Mouse (Mus musculus): Measurements from ENCODE around the gene Map1lc3a. TPM values are rescaled to one million over a fixed set of nuclear protein-coding genes. Genes with fewer than 3 reads are reported as not detected.

Map1lc3a gene
- 581 and 595 TPM in 2 replicates for polyA plus RNA-seq (2015; fragmentation: Nextera tagmentation; extraction: Ambion mirVana)

- peak within 1 kb of the TSS; percentile 70 for H3K4me2 ChIP-seq
- peak within 1 kb of the TSS; percentile 83 for H3K4me3 ChIP-seq
- no peaks in the 10 kb centered on the region for H3K27me3 ChIP-seq (replicated peaks)
- H3K27ac ChIP-seq = peak within 1 kb of the TSS; percentile 89
- 0 out of 2 replicates have a peak, but pooled peaks cover 6% of the 10 kb centered on the region for H3K36me3 ChIP-seq (replicated peaks)
- H3K9ac ChIP-seq = peak within 1 kb of the TSS; percentile 90
- peaks cover 18% of the 10 kb centered on the region for H3K4me1 ChIP-seq
- WGBS = under 1% methylated on average over 47 of the region's 47 CpGs
- peak; percentile 95 for ATAC-seq (replicated peaks)
- H3K9me3 ChIP-seq = no peaks in the 10 kb centered on the region
Measured at GRCm38 (mm10) chr2:155276195-155276594, at the start of gene Map1lc3a. Gene Map1lc3a, plus strand, starts transcription at chr2:155276297.

- Histone ChIP-seq H3K4me1 (peaks cover 32% of the 10 kb centered on the region), H3K27me3 (replicated peaks) (no peaks in the 10 kb centered on the region), H3K4me2 (peak overlapping the region; percentile 88), H3K9ac (peak overlapping the region; percentile 89), H3K36me3 (replicated peaks) (no peaks in the 10 kb centered on the region), H3K4me3 (peak overlapping the region; percentile 82), H3K9me3 (no peaks in the 10 kb centered on the region), H3K27ac (peak overlapping the region; percentile 94)
- WGBS = 3% methylated on average over 13 of the region's 13 CpGs
- peak; percentile 94 for ATAC-seq (replicated peaks)
Measured at GRCm38 (mm10) chr2:155235746-155236361, 40.2 kb upstream of the Map1lc3a start.

GRCm38 (mm10) chr2:155236362-155236992, 39.6 kb upstream of the Map1lc3a start, which contains the start of gene Dynlrb1:
Gene Dynlrb1, plus strand, starts transcription at chr2:155236533.
- Histone ChIP-seq H3K4me3 (peak within 1 kb of the TSS; percentile 82), H3K9ac (peak within 1 kb of the TSS; percentile 89), H3K27me3 (replicated peaks) (no peaks in the 10 kb centered on the region), H3K36me3 (replicated peaks) (no peaks in the 10 kb centered on the region), H3K27ac (peak within 1 kb of the TSS; percentile 94), H3K4me1 (peaks cover 32% of the 10 kb centered on the region), H3K9me3 (no peaks in the 10 kb centered on the region), H3K4me2 (peak within 1 kb of the TSS; percentile 88)
- peak; percentile 100 for ATAC-seq (replicated peaks)
- under 1% methylated on average over 50 of the region's 50 CpGs for WGBS

GRCm38 (mm10) chr2:155237276-155237675, 38.8 kb upstream of the Map1lc3a start:
- Histone ChIP-seq H3K36me3 (replicated peaks) (no peaks in the 10 kb centered on the region), H3K9ac (peak overlapping the region; percentile 89), H3K4me1 (peaks cover 32% of the 10 kb centered on the region), H3K27me3 (replicated peaks) (no peaks in the 10 kb centered on the region), H3K9me3 (no peaks in the 10 kb centered on the region), H3K27ac (no peak overlapping the region), H3K4me3 (peak overlapping the region; percentile 82), H3K4me2 (peak overlapping the region; percentile 88)
- 21% methylated on average over 4 of the region's 4 CpGs for WGBS
- ATAC-seq (replicated peaks) = no peak

- no peak overlapping the region for H3K4me3 ChIP-seq
- no peaks in the 10 kb centered on the region for H3K9me3 ChIP-seq
- no peak overlapping the region for H3K27ac ChIP-seq
- peaks cover 29% of the 10 kb centered on the region for H3K36me3 ChIP-seq (replicated peaks)
- 83% methylated on average over 4 of the region's 4 CpGs for WGBS
- H3K27me3 ChIP-seq (replicated peaks) = no peaks in the 10 kb centered on the region
- no peak overlapping the region for H3K4me2 ChIP-seq
- ATAC-seq (replicated peaks) = no peak
- no peak overlapping the region for H3K9ac ChIP-seq
- peaks cover 25% of the 10 kb centered on the region for H3K4me1 ChIP-seq
Measured at GRCm38 (mm10) chr2:155240915-155241314, 35.2 kb upstream of the Map1lc3a start.

- H3K4me2 ChIP-seq = no peak overlapping the region
- ATAC-seq (replicated peaks) = no peak
- H3K36me3 ChIP-seq (replicated peaks) = peaks cover 40% of the 10 kb centered on the region
- H3K9ac ChIP-seq = no peak overlapping the region
- H3K27ac ChIP-seq = no peak overlapping the region
- H3K4me3 ChIP-seq = no peak overlapping the region
- no peaks in the 10 kb centered on the region for H3K27me3 ChIP-seq (replicated peaks)
- WGBS = 87% methylated on average over 7 of the region's 7 CpGs
- H3K9me3 ChIP-seq = no peaks in the 10 kb centered on the region
- peaks cover 20% of the 10 kb centered on the region for H3K4me1 ChIP-seq
Measured at GRCm38 (mm10) chr2:155242296-155242855, 33.7 kb upstream of the Map1lc3a start.

GRCm38 (mm10) chr2:155246231-155246630, 29.9 kb upstream of the Map1lc3a start:
- ATAC-seq (replicated peaks) = no peak
- H3K27ac ChIP-seq = no peak overlapping the region
- WGBS = 96% methylated on average over 4 of the region's 4 CpGs
- H3K9ac ChIP-seq = no peak overlapping the region
- H3K4me2 ChIP-seq = no peak overlapping the region
- peaks cover 77% of the 10 kb centered on the region for H3K36me3 ChIP-seq (replicated peaks)
- no peaks in the 10 kb centered on the region for H3K9me3 ChIP-seq
- no peak overlapping the region for H3K4me3 ChIP-seq
- no peaks in the 10 kb centered on the region for H3K27me3 ChIP-seq (replicated peaks)
- no peaks in the 10 kb centered on the region for H3K4me1 ChIP-seq

GRCm38 (mm10) chr2:155248206-155248605, 27.9 kb upstream of the Map1lc3a start:
- Histone ChIP-seq H3K9ac (no peak overlapping the region), H3K27ac (no peak overlapping the region), H3K4me1 (no peaks in the 10 kb centered on the region), H3K9me3 (no peaks in the 10 kb centered on the region), H3K36me3 (replicated peaks) (peaks cover 77% of the 10 kb centered on the region), H3K4me3 (no peak overlapping the region), H3K4me2 (no peak overlapping the region), H3K27me3 (replicated peaks) (no peaks in the 10 kb centered on the region)
- 98% methylated on average over 1 of the region's 1 CpGs for WGBS
- no peak for ATAC-seq (replicated peaks)

GRCm38 (mm10) chr2:155248718-155249117, 27.4 kb upstream of the Map1lc3a start:
- 78% methylated on average over 2 of the region's 2 CpGs for WGBS
- no peak overlapping the region for H3K9ac ChIP-seq
- H3K9me3 ChIP-seq = no peaks in the 10 kb centered on the region
- H3K36me3 ChIP-seq (replicated peaks) = peaks cover 73% of the 10 kb centered on the region
- H3K4me3 ChIP-seq = no peak overlapping the region
- H3K4me1 ChIP-seq = no peaks in the 10 kb centered on the region
- H3K27ac ChIP-seq = no peak overlapping the region
- no peaks in the 10 kb centered on the region for H3K27me3 ChIP-seq (replicated peaks)
- no peak for ATAC-seq (replicated peaks)
- no peak overlapping the region for H3K4me2 ChIP-seq

- H3K27me3 ChIP-seq (replicated peaks) = no peaks in the 10 kb centered on the region
- H3K4me2 ChIP-seq = no peak overlapping the region
- no peak for ATAC-seq (replicated peaks)
- H3K4me3 ChIP-seq = no peak overlapping the region
- H3K36me3 ChIP-seq (replicated peaks) = peaks cover 65% of the 10 kb centered on the region
- H3K9ac ChIP-seq = no peak overlapping the region
- 92% methylated on average over 5 of the region's 5 CpGs for WGBS
- H3K27ac ChIP-seq = no peak overlapping the region
- no peaks in the 10 kb centered on the region for H3K9me3 ChIP-seq
- H3K4me1 ChIP-seq = no peaks in the 10 kb centered on the region
Measured at GRCm38 (mm10) chr2:155249588-155249987, 26.5 kb upstream of the Map1lc3a start.

- Histone ChIP-seq H3K4me3 (no peak overlapping the region), H3K9ac (no peak overlapping the region), H3K27me3 (replicated peaks) (no peaks in the 10 kb centered on the region), H3K36me3 (replicated peaks) (no peaks in the 10 kb centered on the region), H3K4me2 (no peak overlapping the region), H3K9me3 (no peaks in the 10 kb centered on the region), H3K4me1 (no peaks in the 10 kb centered on the region), H3K27ac (no peak overlapping the region)
- ATAC-seq (replicated peaks) = no peak
- WGBS = 89% methylated on average over 6 of the region's 6 CpGs
Measured at GRCm38 (mm10) chr2:155265526-155265925, 10.6 kb upstream of the Map1lc3a start.

- Histone ChIP-seq H3K27me3 (replicated peaks) (no peaks in the 10 kb centered on the region), H3K4me3 (no peak overlapping the region), H3K27ac (no peak overlapping the region), H3K4me1 (no peaks in the 10 kb centered on the region), H3K36me3 (replicated peaks) (no peaks in the 10 kb centered on the region), H3K4me2 (no peak overlapping the region), H3K9ac (no peak overlapping the region), H3K9me3 (no peaks in the 10 kb centered on the region)
- WGBS = 82% methylated on average over 5 of the region's 5 CpGs
- ATAC-seq (replicated peaks) = no peak
Measured at GRCm38 (mm10) chr2:155266896-155267295, 9.2 kb upstream of the Map1lc3a start.
